Mouse (Mus musculus): Measurements from ENCODE around the gene Slc44a2. TPM values are rescaled to one million over a fixed set of nuclear protein-coding genes. Genes with fewer than 3 reads are reported as not detected.
"Not testable (repeated sequence)": the region's sequence is repeated elsewhere in the genome, so short reads cannot be mapped to it uniquely, and the experiment has no call there.

The Slc44a2 gene
- polyA plus RNA-seq, 1 experiment from 2014 or later, result 65.5 TPM

DNA sequence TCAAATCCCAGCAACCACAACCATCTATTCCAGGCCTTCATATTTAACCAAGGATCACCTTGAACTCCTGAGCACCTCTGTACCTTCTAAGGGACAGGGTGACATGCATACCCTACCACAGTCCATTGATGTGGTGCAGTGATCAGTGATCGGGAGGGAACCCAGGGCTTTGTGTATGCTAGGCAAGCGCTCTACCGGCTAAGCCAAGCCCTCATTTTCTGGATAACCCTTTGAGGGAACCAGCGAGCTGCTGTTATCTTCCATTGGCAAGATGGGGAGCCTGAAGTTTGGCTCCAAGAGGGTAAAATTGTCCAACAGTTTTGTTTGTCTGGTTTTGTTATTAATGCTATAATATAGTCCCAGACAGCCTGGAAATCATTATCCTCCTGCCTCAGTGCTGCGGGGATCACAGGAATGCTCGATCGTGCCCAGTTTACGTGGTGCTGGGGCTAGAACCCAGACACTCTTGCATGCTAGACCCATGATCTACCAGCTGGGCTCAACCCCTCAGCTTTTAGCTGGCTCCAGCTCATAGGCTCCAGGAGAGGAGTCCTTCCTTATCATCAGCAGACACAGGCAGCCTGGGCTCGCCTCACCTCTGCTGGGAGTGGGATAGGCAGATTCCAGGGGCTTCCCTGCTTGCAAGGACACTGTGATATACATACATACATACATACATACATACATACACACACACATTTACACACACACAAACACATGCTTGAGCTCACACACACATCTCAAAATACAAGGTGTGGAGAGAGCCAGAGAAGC is 5.9 kb upstream of the Slc44a2 start:
- 94% methylated on average over 9 of the region's 9 CpGs for WGBS
- H3K27me3 ChIP-seq (ENCODE audit: control insufficient read depth, insufficient read depth, low read depth, low read length), result peaks cover 14% of the 10 kb centered on the region
- no peak overlapping the region for H3K4me3 ChIP-seq (ENCODE audit: low read depth, low read length)
- no peak overlapping the region for H3K4me2 ChIP-seq (ENCODE audit: low read length)
- no peaks in the 10 kb centered on the region for H3K36me3 ChIP-seq (ENCODE audit: control insufficient read depth, insufficient read depth, low read length)
- H3K27ac ChIP-seq (ENCODE audit: low read length), result no peak overlapping the region
- H3K9me3 ChIP-seq (replicated peaks; ENCODE audit: control insufficient read depth, low read length, poor library complexity, severe bottlenecking), result no peaks in the 10 kb centered on the region
- H3K9ac ChIP-seq (ENCODE audit: low read depth, low read length), result no peak overlapping the region
- no peaks in the 10 kb centered on the region for H3K4me1 ChIP-seq (ENCODE audit: control insufficient read depth, insufficient read depth, low read length)
- no peak for ATAC-seq

DNA sequence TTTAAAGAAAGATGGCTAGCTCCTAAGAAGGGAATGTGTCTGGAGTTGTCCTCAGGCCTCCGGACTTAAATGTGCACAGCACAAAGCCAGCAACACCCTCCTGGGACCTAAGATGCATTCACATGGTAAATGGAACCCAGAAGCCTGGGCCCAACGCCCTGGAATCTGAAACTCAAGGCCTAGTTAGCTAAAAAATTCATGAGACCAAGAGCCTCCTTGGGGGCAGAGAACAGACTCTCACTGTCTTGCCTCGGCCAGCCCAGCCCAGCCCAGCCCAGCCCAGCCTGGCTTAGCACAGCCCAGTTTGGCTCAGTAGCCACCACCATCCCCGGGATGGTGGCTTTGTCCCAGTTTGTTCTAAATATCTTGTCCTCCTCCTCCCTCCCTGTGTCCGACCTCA is 5.1 kb upstream of the Slc44a2 start:
- no peak for ATAC-seq
- Histone ChIP-seq H3K9ac (ENCODE audit: low read depth, low read length) (no peak overlapping the region), H3K27ac (ENCODE audit: low read length) (no peak overlapping the region), H3K4me3 (ENCODE audit: low read depth, low read length) (no peak overlapping the region), H3K4me2 (ENCODE audit: low read length) (no peak overlapping the region), H3K36me3 (ENCODE audit: control insufficient read depth, insufficient read depth, low read length) (no peaks in the 10 kb centered on the region), H3K27me3 (ENCODE audit: control insufficient read depth, insufficient read depth, low read depth, low read length) (peaks cover 12% of the 10 kb centered on the region), H3K4me1 (ENCODE audit: control insufficient read depth, insufficient read depth, low read length) (no peaks in the 10 kb centered on the region), H3K9me3 (replicated peaks; ENCODE audit: control insufficient read depth, low read length, poor library complexity, severe bottlenecking) (no peaks in the 10 kb centered on the region)
- 53% methylated on average over 4 of the region's 5 CpGs for WGBS

DNA sequence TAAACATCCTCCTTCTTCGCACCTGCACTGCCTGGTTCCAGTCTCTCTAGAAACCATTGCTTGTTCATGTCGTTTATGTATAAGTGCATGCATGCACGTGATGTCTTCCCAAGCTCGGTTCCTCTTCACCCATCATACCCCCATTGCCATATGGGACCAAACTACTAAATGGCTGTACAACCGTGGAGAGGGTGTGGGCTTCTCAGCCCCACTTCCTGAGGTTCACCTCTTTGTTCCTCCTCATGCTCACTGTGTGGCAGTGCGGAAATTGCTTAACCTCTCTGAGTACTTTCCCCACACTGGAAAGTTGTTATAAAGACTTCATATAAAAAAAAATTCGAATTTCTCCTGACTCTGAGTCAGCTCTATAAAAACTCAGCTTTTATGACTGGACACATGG is 3.8 kb upstream of the Slc44a2 start:
- WGBS, result 79% methylated on average over 7 of the region's 7 CpGs

DNA sequence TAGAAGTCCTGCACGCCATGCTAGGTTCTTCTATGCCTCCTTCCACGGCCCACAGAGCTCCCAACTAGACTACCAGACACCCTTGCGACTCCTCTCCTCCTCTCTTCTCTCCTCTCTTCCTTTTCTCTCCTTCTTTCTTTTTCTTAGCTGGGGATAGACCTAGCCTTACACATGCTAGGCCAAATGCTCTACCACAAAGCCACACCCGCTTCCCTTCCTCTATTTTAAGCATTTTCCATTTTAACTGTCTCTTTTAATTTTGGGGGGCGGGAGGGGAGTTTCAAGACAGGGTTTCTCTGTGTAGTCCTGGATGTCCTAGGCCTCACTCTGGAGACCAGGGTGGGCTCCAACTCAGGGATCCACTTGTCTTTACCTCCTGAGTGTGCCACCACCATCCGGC is 1.7 kb upstream of the Slc44a2 start:
- no peaks in the 10 kb centered on the region for H3K27me3 ChIP-seq (ENCODE audit: control insufficient read depth, insufficient read depth, low read depth, low read length)
- no peaks in the 10 kb centered on the region for H3K9me3 ChIP-seq (replicated peaks; ENCODE audit: control insufficient read depth, low read length, poor library complexity, severe bottlenecking)
- H3K9ac ChIP-seq (ENCODE audit: low read depth, low read length), result no peak overlapping the region
- H3K4me1 ChIP-seq (ENCODE audit: control insufficient read depth, insufficient read depth, low read length), result peaks cover 13% of the 10 kb centered on the region
- H3K36me3 ChIP-seq (ENCODE audit: control insufficient read depth, insufficient read depth, low read length), result no peaks in the 10 kb centered on the region
- H3K4me3 ChIP-seq (ENCODE audit: low read depth, low read length), result no peak overlapping the region
- no peak for ATAC-seq
- WGBS, result 89% methylated on average over 6 of the region's 6 CpGs
- H3K4me2 ChIP-seq (ENCODE audit: low read length), result no peak overlapping the region
- H3K27ac ChIP-seq (ENCODE audit: low read length), result no peak overlapping the region

More for the DNA sequence above, 3.8 kb upstream of the Slc44a2 start:
- Histone ChIP-seq H3K27ac (ENCODE audit: low read length) (no peak overlapping the region), H3K4me2 (ENCODE audit: low read length) (no peak overlapping the region), H3K27me3 (ENCODE audit: control insufficient read depth, insufficient read depth, low read depth, low read length) (peaks cover 8% of the 10 kb centered on the region), H3K36me3 (ENCODE audit: control insufficient read depth, insufficient read depth, low read length) (no peaks in the 10 kb centered on the region), H3K4me3 (ENCODE audit: low read depth, low read length) (no peak overlapping the region), H3K4me1 (ENCODE audit: control insufficient read depth, insufficient read depth, low read length) (peaks cover 5% of the 10 kb centered on the region), H3K9ac (ENCODE audit: low read depth, low read length) (no peak overlapping the region), H3K9me3 (replicated peaks; ENCODE audit: control insufficient read depth, low read length, poor library complexity, severe bottlenecking) (no peaks in the 10 kb centered on the region)
- no peak for ATAC-seq

DNA sequence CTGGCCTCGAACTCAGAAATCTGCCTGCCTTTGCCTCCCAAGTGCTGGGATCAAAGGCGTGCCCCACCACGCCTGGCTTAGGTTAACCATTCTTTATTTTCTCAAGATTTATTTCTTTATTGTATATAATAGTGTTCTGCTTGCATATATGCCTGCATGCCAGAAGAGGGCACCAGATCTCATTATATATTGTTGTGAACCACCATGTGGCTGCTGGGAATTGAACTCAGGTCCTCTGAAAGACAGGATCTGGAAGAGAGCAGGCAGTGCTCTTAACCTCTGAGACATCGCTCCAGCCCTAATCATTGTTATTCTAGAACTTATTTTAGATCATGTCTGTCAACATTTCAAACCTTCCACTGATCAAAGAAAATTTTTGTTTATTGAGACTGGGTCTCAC is 995 bp upstream of the Slc44a2 start:
- H3K4me3 ChIP-seq (ENCODE audit: low read depth, low read length), result no peak overlapping the region
- ATAC-seq, result no peak
- H3K27ac ChIP-seq (ENCODE audit: low read length), result no peak overlapping the region
- H3K9me3 ChIP-seq (replicated peaks; ENCODE audit: control insufficient read depth, low read length, poor library complexity, severe bottlenecking), result no peaks in the 10 kb centered on the region
- no peaks in the 10 kb centered on the region for H3K27me3 ChIP-seq (ENCODE audit: control insufficient read depth, insufficient read depth, low read depth, low read length)
- 91% methylated on average over 4 of the region's 4 CpGs for WGBS
- no peak overlapping the region for H3K9ac ChIP-seq (ENCODE audit: low read depth, low read length)
- H3K4me1 ChIP-seq (ENCODE audit: control insufficient read depth, insufficient read depth, low read length), result peaks cover 13% of the 10 kb centered on the region
- H3K4me2 ChIP-seq (ENCODE audit: low read length), result no peak overlapping the region
- no peaks in the 10 kb centered on the region for H3K36me3 ChIP-seq (ENCODE audit: control insufficient read depth, insufficient read depth, low read length)

DNA sequence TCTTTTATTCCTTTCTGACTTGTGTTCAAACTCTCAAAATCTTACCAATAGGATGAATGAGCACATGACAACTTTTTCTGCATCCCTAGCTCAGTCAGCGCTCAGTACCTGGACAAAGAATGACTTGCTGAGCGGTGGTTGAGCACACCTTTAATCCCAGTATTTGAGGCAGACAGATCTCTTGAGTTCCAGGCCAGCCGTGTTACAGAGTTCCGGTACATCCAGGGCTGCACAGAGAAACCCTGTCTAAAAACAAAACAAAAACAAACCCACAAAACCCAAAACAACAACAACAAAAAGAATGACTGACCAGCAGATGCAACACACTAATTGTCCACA is 249 bp upstream of the Slc44a2 start:
- WGBS, result 11% methylated on average over 4 of the region's 4 CpGs
- peak; percentile 54 for ATAC-seq
- peak overlapping the region; percentile 64 for H3K4me3 ChIP-seq (ENCODE audit: low read depth, low read length)
- H3K9me3 ChIP-seq (replicated peaks; ENCODE audit: control insufficient read depth, low read length, poor library complexity, severe bottlenecking), result no peaks in the 10 kb centered on the region
- H3K27me3 ChIP-seq (ENCODE audit: control insufficient read depth, insufficient read depth, low read depth, low read length), result no peaks in the 10 kb centered on the region
- H3K36me3 ChIP-seq (ENCODE audit: control insufficient read depth, insufficient read depth, low read length), result no peaks in the 10 kb centered on the region
- peak overlapping the region; percentile 60 for H3K4me2 ChIP-seq (ENCODE audit: low read length)
- peaks cover 13% of the 10 kb centered on the region for H3K4me1 ChIP-seq (ENCODE audit: control insufficient read depth, insufficient read depth, low read length)
- peak overlapping the region; percentile 63; the same call in 1 of the 2 replicates for H3K27ac ChIP-seq (ENCODE audit: low read length)
- H3K9ac ChIP-seq (ENCODE audit: low read depth, low read length), result peak overlapping the region; percentile 80

DNA sequence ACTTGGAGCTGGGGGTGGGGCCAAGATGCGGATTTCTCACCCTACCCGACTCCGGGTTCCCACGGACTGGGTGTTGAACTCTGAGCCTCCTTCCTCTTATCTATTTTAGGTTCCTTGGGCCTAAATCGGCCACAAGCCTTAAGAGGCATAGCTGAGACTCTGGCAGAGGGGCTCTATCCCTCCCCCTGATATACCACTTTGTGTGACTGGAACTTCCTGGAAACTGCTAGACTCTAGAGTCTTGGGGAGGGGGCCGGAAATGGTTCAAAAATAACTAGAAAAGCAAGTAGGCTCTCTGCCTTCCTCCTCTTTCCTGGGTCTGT is 976 bp downstream of the Slc44a2 start:
- H3K9ac ChIP-seq (ENCODE audit: low read depth, low read length), result peak overlapping the region; percentile 80
- no peaks in the 10 kb centered on the region for H3K36me3 ChIP-seq (ENCODE audit: control insufficient read depth, insufficient read depth, low read length)
- ATAC-seq, result no peak
- peak overlapping the region; percentile 60 for H3K4me2 ChIP-seq (ENCODE audit: low read length)
- no peaks in the 10 kb centered on the region for H3K27me3 ChIP-seq (ENCODE audit: control insufficient read depth, insufficient read depth, low read depth, low read length)
- peak overlapping the region; percentile 64 for H3K4me3 ChIP-seq (ENCODE audit: low read depth, low read length)
- H3K4me1 ChIP-seq (ENCODE audit: control insufficient read depth, insufficient read depth, low read length), result peaks cover 13% of the 10 kb centered on the region
- 16% methylated on average over 6 of the region's 6 CpGs for WGBS
- H3K9me3 ChIP-seq (replicated peaks; ENCODE audit: control insufficient read depth, low read length, poor library complexity, severe bottlenecking), result no peaks in the 10 kb centered on the region
- no peak overlapping the region for H3K27ac ChIP-seq (ENCODE audit: low read length)

DNA sequence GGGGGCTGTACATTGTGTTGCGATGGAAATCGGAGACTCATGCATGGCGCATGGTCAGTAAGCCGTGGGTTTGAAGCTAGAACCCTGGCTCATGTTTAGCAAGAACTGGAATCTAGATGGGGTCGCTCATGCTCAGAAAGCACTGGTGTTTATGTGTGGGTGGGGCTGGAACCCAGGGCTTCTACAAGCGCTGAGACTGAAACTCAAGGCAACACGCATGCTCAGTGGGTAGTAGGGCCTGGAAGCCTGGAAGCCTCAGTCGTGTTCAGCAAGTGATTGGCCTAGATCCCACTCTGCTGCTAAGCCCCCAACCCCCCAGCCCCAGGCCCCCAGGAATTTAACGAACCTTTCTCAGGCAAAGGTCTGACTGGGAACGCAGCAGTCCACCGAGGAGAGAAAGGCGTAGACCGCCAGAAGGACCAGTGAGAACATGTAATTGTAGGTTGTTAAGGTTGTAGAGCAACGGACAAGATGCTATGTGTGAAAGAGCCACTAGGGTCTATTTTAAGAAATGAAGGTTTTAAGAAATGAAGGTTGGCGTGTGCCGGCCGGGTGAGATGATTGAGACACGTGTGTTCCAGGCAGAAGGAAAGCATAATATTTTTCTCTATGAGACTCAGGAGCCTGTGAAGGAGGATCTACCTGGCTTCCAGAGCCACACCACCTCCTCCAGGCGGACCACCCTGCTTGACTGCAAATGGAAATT is 1.9 kb downstream of the Slc44a2 start:
- H3K27me3 ChIP-seq (ENCODE audit: control insufficient read depth, insufficient read depth, low read depth, low read length), result no peaks in the 10 kb centered on the region
- no peaks in the 10 kb centered on the region for H3K9me3 ChIP-seq (replicated peaks; ENCODE audit: control insufficient read depth, low read length, poor library complexity, severe bottlenecking)
- H3K4me1 ChIP-seq (ENCODE audit: control insufficient read depth, insufficient read depth, low read length), result peaks cover 13% of the 10 kb centered on the region
- 86% methylated on average over 19 of the region's 19 CpGs for WGBS
- peak overlapping the region; percentile 60; the same call in 1 of the 2 replicates for H3K4me2 ChIP-seq (ENCODE audit: low read length)
- no peak for ATAC-seq
- H3K9ac ChIP-seq (ENCODE audit: low read depth, low read length), result no peak overlapping the region
- no peak overlapping the region for H3K27ac ChIP-seq (ENCODE audit: low read length)
- H3K4me3 ChIP-seq (ENCODE audit: low read depth, low read length), result no peak overlapping the region
- H3K36me3 ChIP-seq (ENCODE audit: control insufficient read depth, insufficient read depth, low read length), result no peaks in the 10 kb centered on the region

DNA sequence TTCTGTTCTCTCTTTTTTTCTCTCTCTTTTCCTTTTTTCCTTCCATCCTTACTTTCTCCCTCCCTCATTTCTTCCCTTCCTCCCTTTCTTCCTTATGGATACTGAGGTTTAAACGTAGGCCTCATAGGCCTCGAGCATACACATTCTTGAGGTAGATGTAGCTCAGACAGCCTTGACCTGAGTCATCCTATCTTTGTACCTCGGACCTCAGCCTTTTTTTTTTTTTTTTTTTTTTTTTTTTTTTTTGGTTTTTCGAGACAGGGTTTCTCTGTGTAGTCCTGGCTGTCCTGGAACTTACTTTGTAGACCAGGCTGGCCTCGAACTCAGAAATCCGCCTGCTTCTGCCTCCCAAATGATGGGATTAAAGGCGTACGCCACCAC is 2.4 kb downstream of the Slc44a2 start:
- ATAC-seq; H3K27ac ChIP-seq (ENCODE audit: low read length); H3K9ac ChIP-seq (ENCODE audit: low read depth, low read length); H3K27me3 ChIP-seq (ENCODE audit: control insufficient read depth, insufficient read depth, low read depth, low read length); H3K9me3 ChIP-seq (replicated peaks; ENCODE audit: control insufficient read depth, low read length, poor library complexity, severe bottlenecking); H3K36me3 ChIP-seq (ENCODE audit: control insufficient read depth, insufficient read depth, low read length); H3K4me2 ChIP-seq (ENCODE audit: low read length); H3K4me3 ChIP-seq (ENCODE audit: low read depth, low read length): not testable (repeated sequence)
- peaks cover 13% of the 10 kb centered on the region for H3K4me1 ChIP-seq (ENCODE audit: control insufficient read depth, insufficient read depth, low read length)
- 94% methylated on average over 8 of the region's 8 CpGs for WGBS
